Mouse (Mus musculus) G1E (cell line): Measurements from ENCODE around the gene Chmp4b. TPM values are rescaled to one million over a fixed set of nuclear protein-coding genes. Genes with fewer than 3 reads are reported as not detected.

Experiments used
- ATAC-seq: 2 replicates; pipeline ENCODE4 v1.8.0; 2016; ENCODE audit warnings: mild to moderate bottlenecking; ENCODE audit not compliant: insufficient number of reproducible peaks, poor library complexity, low FRiP score, severe bottlenecking; ENCODE audit errors: extremely low read depth
- DNase-seq: peaks from one replicate; pipeline ENCODE4 v3.0.0; 2012; ENCODE audit warnings: low spot score
- H3K27me3 ChIP-seq: 2 replicates; pipeline ENCODE4 v1.6.1; 2012; ENCODE audit warnings: mild to moderate bottlenecking, low read length, inconsistent platforms; ENCODE audit not compliant: insufficient read depth
- H3K36me3 ChIP-seq: replicated peaks from 2 replicates; pipeline ENCODE3; 2012; ENCODE audit warnings: mild to moderate bottlenecking, inconsistent platforms
- H3K4me1 ChIP-seq: 2 replicates; pipeline ENCODE4 v1.6.1; 2012; ENCODE audit warnings: low read depth, low read length, inconsistent platforms, mixed read lengths; ENCODE audit not compliant: insufficient read depth
- H3K4me3 ChIP-seq: 2 replicates; pipeline ENCODE4 v1.5.1; 2012; ENCODE audit warnings: low read depth, mild to moderate bottlenecking, inconsistent platforms, low read length, moderate library complexity, mixed read lengths
- H3K9me3 ChIP-seq: replicated peaks from 2 replicates; pipeline ENCODE4 v1.6.1; 2012; ENCODE audit warnings: inconsistent platforms
- CTCF ChIP-seq: IDR thresholded peaks from 2 replicates; pipeline ENCODE4 v1.5.1; 2012; ENCODE audit warnings: low read depth, low read length, inconsistent platforms, mixed read lengths
- GATA1 ChIP-seq: IDR thresholded peaks from 2 replicates; pipeline ENCODE4 v1.6.1; 2012; ENCODE audit warnings: borderline replicate concordance, low read length, inconsistent platforms, mixed read lengths
- GATA2 ChIP-seq: IDR thresholded peaks from 2 replicates; pipeline ENCODE4 v1.6.1; 2012; ENCODE audit warnings: low read depth, low read length, inconsistent platforms, borderline replicate concordance
- POLR2AphosphoS5 ChIP-seq: IDR thresholded peaks from 2 replicates; pipeline ENCODE4 v1.6.1; 2012; ENCODE audit warnings: low read depth, low read length, inconsistent platforms; ENCODE audit not compliant: insufficient replicate concordance
- TAL1 ChIP-seq: conservative IDR thresholded peaks from 2 replicates; pipeline ENCODE4 v1.6.1; 2012; ENCODE audit warnings: low read depth, low read length, inconsistent platforms, mixed read lengths
- polyA plus RNA-seq: library from polyadenylated mRNA; stranded (reverse); fragments of >175 nt; gene quantifications from 2 replicates; pipeline ENCODE4 v1.2.3, GENCODE M21; 2012
- total RNA-seq, 2 experiments: library from RNA; stranded (forward) in 1 of 2; stranded (reverse) in 1 of 2; fragments of 200-1000 nt in 1 of 2; fragments of >200 nt in 1 of 2; fragmentation: Nextera tagmentation in 1 of 2; gene quantifications; 2 replicates each; pipeline ENCODE4 v1.2.3; 2014 to 2017

Gene Chmp4b
- total and polyA plus RNA-seq, 3 experiments = 57.9 to 110 (median 99.8) TPM

- Histone ChIP-seq H3K27me3 (peaks cover 50% of the 10 kb centered on the region), H3K36me3 (no peaks in the 10 kb centered on the region), H3K4me1 (peaks cover 10% of the 10 kb centered on the region), H3K4me3 (no peak overlapping the region), H3K9me3 (no peaks in the 10 kb centered on the region)
- TF ChIP-seq TAL1 = no peak
- TF ChIP-seq POLR2AphosphoS5 = no peak
- no peak for TF ChIP-seq GATA1
- TF ChIP-seq CTCF = no peak
- TF ChIP-seq GATA2 = no peak
- ATAC-seq = no peak
- DNase-seq = no peak
Measured at GRCm38 (mm10) chr2:154711701-154712100, 60.2 kb downstream of the Chmp4b start.

GRCm38 (mm10) chr2:154712271-154712677, 60.8 kb downstream of the Chmp4b start:
- DNase-seq (peak; percentile 48), ATAC-seq (no peak)
- TF ChIP-seq GATA1 (no peak), CTCF (peak; percentile 89)
- Histone ChIP-seq H3K36me3 (no peaks in the 10 kb centered on the region), H3K9me3 (no peaks in the 10 kb centered on the region), H3K4me3 (no peak overlapping the region), H3K4me1 (peaks cover 10% of the 10 kb centered on the region), H3K27me3 (peaks cover 44% of the 10 kb centered on the region)

- ATAC-seq = no peak
Measured at GRCm38 (mm10) chr2:154713083-154713482, 61.6 kb downstream of the Chmp4b start.

DNA sequence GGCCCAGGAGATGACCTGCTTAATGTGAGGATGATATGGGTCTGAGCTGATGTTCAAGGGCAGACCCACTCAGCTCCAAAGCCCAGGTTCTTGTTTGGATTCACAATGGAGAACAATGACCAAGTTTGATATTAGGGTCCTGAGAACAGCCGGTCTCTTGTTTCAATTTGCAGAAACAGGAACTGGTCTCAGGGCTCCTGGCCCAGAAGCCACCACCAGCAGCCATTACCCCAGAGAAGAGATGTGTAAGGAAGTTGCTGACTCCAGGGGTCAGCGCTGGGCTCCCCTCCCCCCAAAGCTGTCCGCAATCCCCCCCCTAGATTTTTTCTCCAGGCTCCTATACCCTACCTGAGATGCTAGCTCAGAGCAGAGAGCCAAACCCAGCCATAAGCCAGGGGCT, 62.5 kb downstream of the Chmp4b start:
- H3K4me1 ChIP-seq = peaks cover 10% of the 10 kb centered on the region
- H3K4me3 ChIP-seq = no peak overlapping the region
- ATAC-seq (no peak), DNase-seq (no peak)
- no peaks in the 10 kb centered on the region for H3K9me3 ChIP-seq
- H3K27me3 ChIP-seq = peaks cover 45% of the 10 kb centered on the region
- no peaks in the 10 kb centered on the region for H3K36me3 ChIP-seq
- TF ChIP-seq POLR2AphosphoS5 = no peak
- no peak for TF ChIP-seq GATA2
- no peak for TF ChIP-seq TAL1
- no peak for TF ChIP-seq CTCF
- no peak for TF ChIP-seq GATA1

More at GRCm38 (mm10) chr2:154713083-154713482, 61.6 kb downstream of the Chmp4b start:
- TF ChIP-seq CTCF (peak; percentile 31), POLR2AphosphoS5 (no peak)
- no peak for DNase-seq
- peaks cover 10% of the 10 kb centered on the region for H3K4me1 ChIP-seq
- H3K4me3 ChIP-seq = no peak overlapping the region
- H3K36me3 ChIP-seq = no peaks in the 10 kb centered on the region
- H3K27me3 ChIP-seq = peaks cover 39% of the 10 kb centered on the region
- no peaks in the 10 kb centered on the region for H3K9me3 ChIP-seq

DNA sequence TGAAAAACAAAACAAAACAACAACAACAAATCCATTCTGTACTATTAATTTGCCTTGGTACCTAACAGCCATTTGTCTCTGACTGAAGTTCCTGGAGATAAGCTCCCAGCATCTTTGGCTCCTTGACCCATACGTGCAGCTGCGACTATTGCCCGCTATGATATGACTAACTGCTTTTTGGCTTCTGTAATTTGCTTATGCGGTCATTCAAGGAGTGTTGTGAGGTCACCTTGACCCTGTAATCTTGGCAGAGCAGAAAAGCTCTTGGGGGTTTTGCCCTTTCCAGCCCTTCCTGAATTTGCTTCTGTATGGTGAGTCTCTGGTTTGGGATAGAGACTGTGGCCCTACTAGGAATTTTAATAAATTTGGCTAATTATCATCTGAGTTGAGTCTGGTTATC, 65.1 kb downstream of the Chmp4b start:
- H3K9me3 ChIP-seq = no peaks in the 10 kb centered on the region
- ATAC-seq (no peak), DNase-seq (no peak)
- no peak for TF ChIP-seq POLR2AphosphoS5
- no peak for TF ChIP-seq CTCF
- no peak for TF ChIP-seq GATA1
- TF ChIP-seq GATA2 = no peak
- TF ChIP-seq TAL1 = no peak
- no peak overlapping the region for H3K4me3 ChIP-seq
- no peaks in the 10 kb centered on the region for H3K36me3 ChIP-seq
- H3K4me1 ChIP-seq = peaks cover 10% of the 10 kb centered on the region
- peaks cover 41% of the 10 kb centered on the region for H3K27me3 ChIP-seq

GRCm38 (mm10) chr2:154717081-154717480, 65.6 kb downstream of the Chmp4b start:
- Histone ChIP-seq H3K36me3 (no peaks in the 10 kb centered on the region), H3K27me3 (peaks cover 41% of the 10 kb centered on the region), H3K4me3 (no peak overlapping the region), H3K9me3 (no peaks in the 10 kb centered on the region), H3K4me1 (peaks cover 5% of the 10 kb centered on the region)
- TF ChIP-seq POLR2AphosphoS5 (no peak), GATA1 (no peak), CTCF (no peak), TAL1 (no peak), GATA2 (no peak)
- ATAC-seq (no peak), DNase-seq (no peak)
